Mouse (Mus musculus) testis, adult 2 months (tissue): ENCODE results near the gene Acot11.

Source experiments
- CTCF ChIP-seq: fragments of 200-500 bp; IDR thresholded peaks from 2 replicates; pipeline ENCODE4 v1.5.1; 2012; ENCODE audit warnings: low read depth, mild to moderate bottlenecking, inconsistent platforms, low read length, moderate library complexity; ENCODE audit not compliant: control insufficient read depth, insufficient read depth, insufficient replicate concordance
- POLR2A ChIP-seq: fragments of 200-500 bp; IDR thresholded peaks from 2 replicates; pipeline ENCODE4 v1.6.1; 2012; ENCODE audit warnings: low read depth, mild to moderate bottlenecking, inconsistent platforms, low read length, moderate library complexity; ENCODE audit not compliant: control insufficient read depth

DNA sequence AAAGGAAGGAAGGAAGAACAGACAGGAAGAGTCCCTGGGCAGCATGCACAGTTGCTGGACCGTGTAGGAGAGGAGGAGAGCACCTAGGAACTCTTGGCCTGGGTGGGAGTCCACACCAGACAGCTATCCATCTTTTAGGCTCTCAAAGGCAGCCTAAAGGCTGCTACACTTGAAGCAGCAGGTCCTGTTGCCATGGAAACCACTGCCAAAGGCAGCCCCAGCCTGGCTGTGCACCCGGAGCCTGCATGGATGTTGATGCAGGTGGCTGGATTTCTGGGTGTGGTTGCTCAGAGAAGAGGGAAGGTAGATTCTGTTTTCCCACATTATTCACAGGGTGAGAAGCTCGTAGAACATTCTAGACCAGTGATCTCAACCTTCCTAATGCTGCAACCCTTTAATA, 27.8 kb downstream of the Acot11 start:
- no peak for TF ChIP-seq POLR2A
- no peak for TF ChIP-seq CTCF
